9 mouse cellular contexts compared by ENCODE assay signal in the genomic region with DNA sequence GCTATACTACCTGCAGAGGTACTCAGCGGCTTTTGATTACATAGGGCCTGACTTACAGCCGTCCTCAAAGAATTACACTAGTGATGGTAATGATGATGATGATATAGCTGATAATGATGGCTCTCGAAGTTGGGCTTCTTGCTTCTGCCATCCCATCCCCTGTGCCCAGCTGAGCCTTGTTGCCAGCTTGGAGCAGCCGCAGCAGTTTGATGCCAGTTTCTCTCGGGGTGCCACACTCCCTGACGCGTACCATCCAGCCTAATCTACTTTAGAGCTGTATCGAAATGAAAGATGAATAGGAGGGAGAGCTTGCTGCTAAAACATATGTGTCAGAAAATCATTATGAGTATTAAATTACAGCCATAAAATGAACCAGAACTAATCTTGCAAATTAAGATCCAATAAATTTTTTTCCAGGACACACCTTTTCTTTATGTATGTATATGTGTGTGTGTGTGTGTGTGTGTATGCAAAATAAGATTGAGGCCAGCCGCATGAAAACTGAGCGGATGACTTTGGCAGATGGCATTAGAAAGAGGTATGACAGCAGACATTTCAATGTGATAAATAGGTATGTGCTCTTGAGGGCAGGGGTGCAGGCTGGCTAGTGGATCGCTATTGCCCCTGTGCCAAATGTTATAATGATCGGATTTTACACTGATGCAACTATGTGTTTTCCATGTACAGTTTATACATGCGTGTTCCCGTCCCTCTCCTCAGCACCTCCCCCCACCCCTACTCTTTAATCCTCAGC.
A peak's percentile ranks its signal among the peaks of the same experiment; 100 is the strongest.
DNase-seq lines count a peak whose midpoint lies in the region; ATAC-seq lines count a peak whose summit lies in the region.
"Had no signal": no experiment of that assay in that cellular context is flagged by ENCODE, and none has a peak within 500 bp of the region (broad histone marks: within the 10 kb centered on the region; RNA-seq: fewer than 3 reads in every experiment).

No protein-coding gene starts in this region.

- no peak for ATAC-seq in heart, embryonic 14.5 days (ENCODE audit: insufficient number of reproducible peaks, insufficient read depth, low FRiP score, low read depth)
- ATAC-seq in neural tube, embryonic 12.5 days (ENCODE audit: low FRiP score, low read depth), result no peak
- no peak for ATAC-seq in neural tube, embryonic 15.5 days (ENCODE audit: low FRiP score)
- no peak for ATAC-seq in intestine, embryonic 16.5 days
- no peak for ATAC-seq in CD4-positive, CD25-positive, alpha-beta regulatory T cell, adult 4 months

- no peaks in the 10 kb centered on the region for H3K27me3 ChIP-seq in heart, embryonic 14.5 days (ENCODE audit: control insufficient read depth, insufficient read depth, low read length)
- H3K27me3 ChIP-seq in neural tube, embryonic 12.5 days (replicated peaks), result peaks cover 4% of the 10 kb centered on the region; the same call in 1 of the 2 replicates
- no peaks in the 10 kb centered on the region for H3K27me3 ChIP-seq in neural tube, embryonic 15.5 days (replicated peaks)
- no peaks in the 10 kb centered on the region for H3K27me3 ChIP-seq in intestine, embryonic 16.5 days (replicated peaks; ENCODE audit: control insufficient read depth, insufficient read depth, low read length)
- H3K27me3 ChIP-seq: limb, embryonic 15.5 days had no signal

- H3K4me1 ChIP-seq in heart, embryonic 14.5 days (ENCODE audit: control insufficient read depth in 2 of 2, insufficient read depth in 2 of 2, low read length in 2 of 2), result peaks cover 32 to 47% of the 10 kb centered on the region in 2 experiments
- H3K4me1 ChIP-seq in neural tube, embryonic 12.5 days, result peaks cover 45% of the 10 kb centered on the region
- H3K4me1 ChIP-seq in neural tube, embryonic 15.5 days, result peaks cover 23% of the 10 kb centered on the region
- peaks cover 6% of the 10 kb centered on the region; the same call in 1 of the 2 replicates for H3K4me1 ChIP-seq in intestine, embryonic 16.5 days (ENCODE audit: control insufficient read depth, insufficient read depth, low read length)

- peaks cover 13% of the 10 kb centered on the region; the same call in 1 of the 2 replicates for H3K9me3 ChIP-seq in heart, embryonic 14.5 days (ENCODE audit: control insufficient read depth, low read length)
- no peaks in the 10 kb centered on the region for H3K9me3 ChIP-seq in neural tube, embryonic 12.5 days
- H3K9me3 ChIP-seq in neural tube, embryonic 15.5 days (replicated peaks), result no peaks in the 10 kb centered on the region
- H3K9me3 ChIP-seq in intestine, embryonic 16.5 days (ENCODE audit: control insufficient read depth, low read length), result peaks cover 4% of the 10 kb centered on the region; the same call in 1 of the 2 replicates
- H3K9me3 ChIP-seq: limb, embryonic 15.5 days had no signal

- H3K4me3 ChIP-seq in heart, embryonic 14.5 days (ENCODE audit: control insufficient read depth in 1 of 2, insufficient read depth in 1 of 2, low read depth in 1 of 2, low read length in 2 of 2), result no peak overlapping the region
- no peak overlapping the region for H3K4me3 ChIP-seq in neural tube, embryonic 12.5 days
- no peak overlapping the region for H3K4me3 ChIP-seq in neural tube, embryonic 15.5 days (replicated peaks)
- no peak overlapping the region for H3K4me3 ChIP-seq in intestine, embryonic 16.5 days (ENCODE audit: low read length)
- H3K4me3 ChIP-seq: limb, embryonic 15.5 days had no signal

- no peaks in the 10 kb centered on the region for H3K36me3 ChIP-seq in heart, embryonic 14.5 days (ENCODE audit: control insufficient read depth, insufficient read depth, low read length)
- no peaks in the 10 kb centered on the region for H3K36me3 ChIP-seq in neural tube, embryonic 12.5 days
- no peaks in the 10 kb centered on the region for H3K36me3 ChIP-seq in neural tube, embryonic 15.5 days
- no peaks in the 10 kb centered on the region for H3K36me3 ChIP-seq in intestine, embryonic 16.5 days (ENCODE audit: control insufficient read depth, insufficient read depth, low read length)
- H3K36me3 ChIP-seq: limb, embryonic 15.5 days had no signal

- WGBS in heart, embryonic 14.5 days, result 80% methylated on average over 14 of the region's 14 CpGs
- 57% methylated on average over 14 of the region's 14 CpGs for WGBS in neural tube, embryonic 12.5 days
- WGBS in neural tube, embryonic 15.5 days, result 33% methylated on average over 14 of the region's 14 CpGs
- 75% methylated on average over 14 of the region's 14 CpGs for WGBS in intestine, embryonic 16.5 days

- peak overlapping the region; percentile 60 for H3K9ac ChIP-seq in heart, embryonic 14.5 days (ENCODE audit: low read length)
- no peak overlapping the region for H3K9ac ChIP-seq in neural tube, embryonic 12.5 days
- no peak overlapping the region for H3K9ac ChIP-seq in neural tube, embryonic 15.5 days (replicated peaks)
- H3K9ac ChIP-seq in intestine, embryonic 16.5 days (ENCODE audit: low read depth, low read length), result peak overlapping the region; percentile 1; the same call in 1 of the 2 replicates
- H3K9ac ChIP-seq: limb, embryonic 15.5 days had no signal

- H3K4me2 ChIP-seq in heart, embryonic 14.5 days (ENCODE audit: low read length), result peak overlapping the region; percentile 55
- H3K4me2 ChIP-seq in neural tube, embryonic 12.5 days (replicated peaks), result peak overlapping the region; percentile 18
- no peak overlapping the region for H3K4me2 ChIP-seq in neural tube, embryonic 15.5 days
- H3K4me2 ChIP-seq in intestine, embryonic 16.5 days (ENCODE audit: low read depth, low read length), result no peak overlapping the region

- H3K27ac ChIP-seq in heart, embryonic 14.5 days (replicated peaks in 1 of 2; ENCODE audit: control insufficient read depth in 1 of 2, insufficient read depth in 1 of 2, low read depth in 2 of 2, low read length in 2 of 2), result peak overlapping the region; percentile 85 to 93
- H3K27ac ChIP-seq in neural tube, embryonic 12.5 days, result no peak overlapping the region
- H3K27ac ChIP-seq in neural tube, embryonic 15.5 days (replicated peaks), result no peak overlapping the region
- H3K27ac ChIP-seq in intestine, embryonic 16.5 days (ENCODE audit: low read length), result peak overlapping the region; percentile 5; the same call in 1 of the 2 replicates

- no peak for DNase-seq in heart, postnatal 4 days
- no peak for DNase-seq in thymus, postnatal 14 days
- no peak for DNase-seq in layer of hippocampus, adult 11-12 months (ENCODE audit: low spot score)

Comparison
In these comparisons a context has a peak if more than half of its experiments do, and no peak if none do; other contexts are left out.
1. H3K4me2 ChIP-seq: peak in heart, embryonic 14.5 days (single experiment) and neural tube, embryonic 12.5 days (single experiment); none in neural tube, embryonic 15.5 days (single experiment) and intestine, embryonic 16.5 days (single experiment).
2. H3K27ac ChIP-seq: peak in heart, embryonic 14.5 days (2 of 2) and intestine, embryonic 16.5 days (single experiment); none in neural tube, embryonic 12.5 days (single experiment) and neural tube, embryonic 15.5 days (single experiment).
3. H3K9ac ChIP-seq: peak in heart, embryonic 14.5 days (single experiment) and intestine, embryonic 16.5 days (single experiment); none in neural tube, embryonic 12.5 days (single experiment) and neural tube, embryonic 15.5 days (single experiment).